Mouse (Mus musculus): ENCODE results near the gene Mepce.

Gene Mepce

GRCm38 (mm10) chr5:137787151-137787928, at the start of gene Mepce, which contains the start of gene Zcwpw1:
Gene Mepce (minus strand): TSS chr5:137787655.
Gene Zcwpw1 (plus strand): TSS chr5:137787798.
- under 1% methylated on average over 48 of the region's 48 CpGs for WGBS

GRCm38 (mm10) chr5:137835966-137836520, 48.6 kb upstream of the Mepce start, which contains the start of gene Pilra:
Gene Pilra (minus strand): TSS chr5:137836281.
- 60% methylated on average over 2 of the region's 2 CpGs for WGBS

- 65% methylated on average over 4 of the region's 4 CpGs for WGBS
Measured at GRCm38 (mm10) chr5:137833500-137833899, 46.0 kb upstream of the Mepce start.

- 81% methylated on average over 6 of the region's 6 CpGs for WGBS
Measured at GRCm38 (mm10) chr5:137831506-137831905, 44.1 kb upstream of the Mepce start.

- 86% methylated on average over 4 of the region's 4 CpGs for WGBS
Measured at GRCm38 (mm10) chr5:137831106-137831505, 43.7 kb upstream of the Mepce start.

- WGBS, result 73% methylated on average over 7 of the region's 7 CpGs
Measured at GRCm38 (mm10) chr5:137830238-137830637, 42.8 kb upstream of the Mepce start.

- WGBS, result 82% methylated on average over 6 of the region's 6 CpGs
Measured at GRCm38 (mm10) chr5:137828694-137829093, 41.2 kb upstream of the Mepce start.

GRCm38 (mm10) chr5:137826421-137826820, 39.0 kb upstream of the Mepce start:
- WGBS, result 69% methylated on average over 7 of the region's 7 CpGs

- 82% methylated on average over 2 of the region's 2 CpGs for WGBS
Measured at GRCm38 (mm10) chr5:137825971-137826370, 38.5 kb upstream of the Mepce start.

- WGBS, result 90% methylated on average over 3 of the region's 3 CpGs
Measured at GRCm38 (mm10) chr5:137825030-137825429, 37.6 kb upstream of the Mepce start.

- WGBS, result 94% methylated on average over 6 of the region's 6 CpGs
Measured at GRCm38 (mm10) chr5:137823455-137824045, 36.1 kb upstream of the Mepce start.

GRCm38 (mm10) chr5:137822602-137823001, 35.1 kb upstream of the Mepce start:
- 90% methylated on average over 1 of the region's 1 CpGs for WGBS

- WGBS, result 79% methylated on average over 4 of the region's 4 CpGs
Measured at GRCm38 (mm10) chr5:137822126-137822525, 34.7 kb upstream of the Mepce start.

GRCm38 (mm10) chr5:137817466-137818222, 30.2 kb upstream of the Mepce start:
- WGBS, result 65% methylated on average over 4 of the region's 4 CpGs

- WGBS, result 91% methylated on average over 5 of the region's 5 CpGs
Measured at GRCm38 (mm10) chr5:137808316-137808715, 20.9 kb upstream of the Mepce start.

GRCm38 (mm10) chr5:137806158-137806557, 18.7 kb upstream of the Mepce start:
- WGBS, result 77% methylated on average over 1 of the region's 1 CpGs

- 87% methylated on average over 3 of the region's 3 CpGs for WGBS
Measured at GRCm38 (mm10) chr5:137800917-137801316, 13.5 kb upstream of the Mepce start.

- WGBS, result 78% methylated on average over 3 of the region's 3 CpGs
Measured at GRCm38 (mm10) chr5:137796606-137797005, 9.2 kb upstream of the Mepce start.

GRCm38 (mm10) chr5:137788946-137789531, 1.6 kb upstream of the Mepce start:
- 91% methylated on average over 2 of the region's 2 CpGs for WGBS

GRCm38 (mm10) chr5:137788171-137788570, 716 bp upstream of the Mepce start:
- WGBS, result 70% methylated on average over 24 of the region's 24 CpGs

- WGBS, result under 1% methylated on average over 79 of the region's 79 CpGs
Measured at GRCm38 (mm10) chr5:137786109-137786942, 1.1 kb downstream of the Mepce start.

All from cerebral cortex, adult 2 months (tissue).